Mouse (Mus musculus) adrenal gland, adult (tissue): Measurements from ENCODE around the gene Plekha6.
A peak's percentile ranks its signal among the peaks of the same experiment; 100 is the strongest.

ENCODE experiments used
- DNase-seq, 2 experiments: peaks; one replicate each; pipeline ENCODE4 v3.0.0; 2022 to 2023; ENCODE audit warnings: low spot score in 1 of 2; ENCODE audit not compliant: inconsistent age in 2 of 2

Plekha6 gene

GRCm38 (mm10) chr1:133210766-133211165 lies 46.8 kb downstream of the Plekha6 start:
- peak; percentile 91 to 93 for DNase-seq

- no peak for DNase-seq
Observed at GRCm38 (mm10) chr1:133212273-133212672, 48.3 kb downstream of the Plekha6 start.

GRCm38 (mm10) chr1:133213098-133213497 lies 49.1 kb downstream of the Plekha6 start:
- DNase-seq, result no peak

GRCm38 (mm10) chr1:133213901-133214300 lies 49.9 kb downstream of the Plekha6 start:
- peak in 1 of 2 experiments; percentile 67 for DNase-seq

GRCm38 (mm10) chr1:133214672-133215359 lies 50.8 kb downstream of the Plekha6 start:
- no peak for DNase-seq

- DNase-seq, result no peak
Observed at GRCm38 (mm10) chr1:133215360-133215700, 51.3 kb downstream of the Plekha6 start.

DNA sequence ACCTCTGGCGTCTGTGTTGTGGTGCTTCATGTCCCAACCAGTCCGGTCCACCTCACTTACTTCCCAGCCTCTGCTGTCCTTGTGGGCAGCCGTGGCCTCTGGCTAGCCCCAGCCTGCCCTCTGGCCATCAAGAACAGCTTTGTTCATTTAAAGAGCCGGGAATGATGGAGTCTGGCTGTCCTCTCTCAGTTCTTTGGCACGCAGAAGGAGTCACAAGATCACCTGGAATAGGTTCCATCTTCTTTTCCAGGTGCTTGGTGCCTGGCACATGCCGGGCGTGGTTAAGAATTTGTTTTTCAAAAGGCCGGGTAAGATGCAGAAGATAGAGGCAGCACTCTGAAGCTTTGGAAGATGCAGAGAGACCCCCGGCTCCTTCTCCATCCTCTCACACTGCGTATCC lies 51.7 kb downstream of the Plekha6 start:
- DNase-seq, result no peak

GRCm38 (mm10) chr1:133217031-133217430 lies 53.0 kb downstream of the Plekha6 start:
- DNase-seq, result no peak

DNA sequence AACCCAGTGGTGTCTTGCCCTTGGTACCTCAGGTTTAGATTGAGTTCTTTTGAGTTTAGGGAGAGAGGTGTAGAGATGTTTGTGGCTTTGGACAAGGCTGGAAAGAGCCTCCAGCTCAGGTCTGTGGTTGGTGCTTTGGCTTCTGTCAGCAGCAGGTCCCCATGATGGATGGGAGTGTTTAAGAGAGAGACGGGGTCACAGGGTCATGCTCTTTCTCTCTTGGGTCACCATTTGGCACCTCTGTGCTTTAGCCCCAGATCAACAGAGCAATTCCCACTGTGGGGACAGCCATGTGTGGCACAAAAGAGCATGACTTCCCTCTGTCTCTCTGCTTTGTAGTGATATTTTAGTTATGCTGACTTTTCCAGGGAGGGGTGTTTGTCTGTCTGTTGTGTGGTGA lies 55.1 kb downstream of the Plekha6 start:
- no peak for DNase-seq

DNA sequence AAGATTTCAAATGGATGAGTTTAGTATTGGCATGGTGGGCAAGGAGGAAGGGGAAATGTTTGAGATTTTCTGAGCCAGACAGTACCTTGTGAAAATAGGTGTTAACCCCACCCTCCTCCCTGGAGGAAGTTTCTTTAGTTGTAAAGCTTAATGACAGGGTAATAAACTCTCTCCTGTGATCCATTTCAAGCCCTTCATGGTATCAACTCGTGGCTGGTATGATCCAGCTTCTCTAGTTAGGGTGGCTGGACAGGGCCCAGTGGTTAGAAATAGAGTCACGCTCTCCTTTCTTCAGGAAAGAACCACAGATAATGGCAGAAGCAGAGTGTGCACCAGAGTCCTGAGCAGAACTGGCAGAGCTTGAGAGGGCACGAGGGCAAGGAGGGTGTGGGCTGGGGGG lies 57.4 kb downstream of the Plekha6 start:
- no peak for DNase-seq

GRCm38 (mm10) chr1:133222445-133222995 lies 58.5 kb downstream of the Plekha6 start:
- DNase-seq, result peak in 1 of 2 experiments; percentile 44

GRCm38 (mm10) chr1:133224674-133225073 lies 60.7 kb downstream of the Plekha6 start:
- no peak for DNase-seq

GRCm38 (mm10) chr1:133225137-133225536 lies 61.1 kb downstream of the Plekha6 start:
- DNase-seq, result peak in 1 of 2 experiments; percentile 65

- no peak for DNase-seq
Observed at GRCm38 (mm10) chr1:133225561-133225960, 61.6 kb downstream of the Plekha6 start.

DNA sequence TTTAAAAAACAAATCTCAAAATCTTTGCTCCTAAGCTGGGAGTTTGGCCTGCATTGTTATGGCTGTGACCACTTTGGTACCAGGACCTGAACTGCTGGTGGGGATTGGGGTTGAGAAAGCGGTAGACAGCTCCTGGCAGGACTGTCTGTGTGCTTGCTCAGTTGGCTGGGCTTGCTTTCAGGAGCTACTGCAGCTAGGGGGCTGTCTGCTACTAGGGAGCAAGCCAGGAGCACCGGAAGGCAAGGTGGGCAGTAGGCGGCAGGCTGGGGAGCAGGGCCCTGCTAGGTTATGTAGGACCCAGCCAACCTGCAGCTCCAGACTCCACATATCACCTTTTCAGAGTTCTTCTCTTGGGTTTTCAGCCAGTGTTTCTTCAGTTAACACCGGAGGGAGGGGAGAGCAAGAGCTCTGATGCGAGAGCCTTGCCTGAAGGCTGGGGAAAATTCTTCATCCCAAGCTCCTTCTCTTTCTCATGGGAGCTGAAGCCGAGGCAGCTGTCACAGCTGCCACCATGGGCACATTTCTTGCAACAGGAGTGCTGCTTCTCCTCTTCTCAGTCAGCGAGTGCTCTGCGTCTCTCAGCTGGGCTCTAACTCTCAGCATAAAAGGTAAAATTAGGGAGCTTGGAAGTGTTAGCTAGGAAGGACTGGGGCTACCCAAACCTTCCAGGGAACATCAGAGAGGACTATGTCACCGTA lies 62.1 kb downstream of the Plekha6 start:
- peak; percentile 69 to 77 for DNase-seq

GRCm38 (mm10) chr1:133226928-133227327 lies 62.9 kb downstream of the Plekha6 start:
- DNase-seq, result peak; percentile 88

GRCm38 (mm10) chr1:133227378-133227777 lies 63.4 kb downstream of the Plekha6 start:
- DNase-seq, result no peak

- peak; percentile 45 to 69 for DNase-seq
Observed at GRCm38 (mm10) chr1:133228809-133229487, 64.9 kb downstream of the Plekha6 start.

DNA sequence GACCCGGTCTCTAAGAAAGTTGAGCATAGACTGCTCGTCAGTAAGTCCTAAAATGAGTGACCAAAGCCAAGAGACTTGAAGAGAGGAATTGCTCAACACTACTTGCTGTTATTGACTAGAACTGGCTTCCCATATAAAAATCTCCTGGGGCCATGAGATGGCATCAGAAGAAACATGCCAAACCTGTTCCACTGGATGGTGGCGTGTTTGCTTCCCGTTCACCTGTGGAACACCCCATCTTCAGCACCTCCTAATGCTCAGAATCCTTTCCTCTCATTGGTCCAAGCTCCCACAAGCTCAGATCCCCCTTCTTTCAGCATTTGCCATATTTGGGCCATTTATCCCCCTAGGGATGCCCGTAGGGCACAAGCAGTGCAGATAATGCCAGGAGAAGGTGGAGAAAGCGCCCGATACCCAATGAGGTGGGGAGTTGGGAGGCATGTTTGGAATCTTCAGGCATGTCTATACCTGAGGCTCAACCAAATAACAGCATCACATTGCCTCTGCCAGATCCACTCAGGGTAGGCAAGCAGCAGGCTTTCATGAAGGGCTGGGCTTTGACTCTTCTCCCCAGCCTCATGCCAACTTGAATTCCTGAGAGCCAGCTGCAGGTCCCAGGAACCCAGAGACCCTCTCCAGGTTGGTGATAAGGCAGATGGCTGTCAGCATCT lies 67.6 kb downstream of the Plekha6 start:
- no peak for DNase-seq

DNA sequence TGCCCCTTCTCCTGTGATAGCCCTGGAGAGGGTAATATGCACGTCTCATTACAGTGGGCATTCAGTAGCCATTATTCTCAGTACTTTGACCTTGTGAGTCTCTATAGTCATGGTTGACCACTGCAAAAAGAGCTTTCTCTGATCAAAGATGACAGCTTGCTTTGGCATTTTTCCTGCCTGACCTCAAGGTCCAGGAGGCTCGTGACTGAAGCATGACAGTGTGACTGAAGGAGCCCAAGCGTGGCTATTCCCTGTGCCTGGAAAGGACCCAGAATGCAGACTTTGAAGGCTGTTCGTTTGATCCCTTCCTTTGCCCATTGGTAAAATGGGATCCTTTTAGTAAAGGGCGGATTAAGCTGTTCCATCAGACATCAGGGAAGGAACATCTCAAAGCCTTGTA lies 71.9 kb downstream of the Plekha6 start:
- peak; percentile 86 to 90 for DNase-seq
